ENCODE assay signal across 10 mouse cellular contexts in the genomic region with DNA sequence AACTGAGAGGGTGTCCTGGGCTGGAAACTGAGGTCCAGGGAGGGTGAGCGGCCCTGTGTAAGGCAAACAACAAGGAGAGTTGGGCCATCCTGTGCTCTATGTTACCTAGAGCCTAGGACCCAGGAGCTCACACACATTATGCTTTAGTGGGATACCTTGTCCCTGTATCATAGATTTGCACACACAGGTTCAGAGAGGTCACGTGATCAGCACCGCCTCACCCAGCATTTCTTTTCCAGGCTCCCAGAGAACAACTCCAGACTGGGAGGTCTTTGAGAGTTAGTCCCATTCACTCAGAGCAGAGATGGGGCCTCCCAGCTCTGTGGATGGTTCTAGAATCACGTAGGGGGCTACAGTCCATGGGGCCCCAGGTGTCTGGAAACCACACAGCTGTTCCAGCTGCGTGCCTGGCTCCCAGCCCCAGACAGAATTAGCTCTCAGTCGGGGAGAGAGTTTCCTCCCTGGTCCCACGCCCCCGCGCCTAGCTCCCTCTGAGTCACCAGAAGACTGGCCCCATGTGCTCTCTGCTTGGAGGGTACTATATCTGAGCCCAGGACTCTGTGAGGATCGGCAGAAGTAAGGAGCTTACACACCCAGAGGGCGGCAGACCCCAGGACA. TPM values are rescaled to one million over a fixed set of nuclear protein-coding genes. Genes with fewer than 3 reads are reported as not detected.
DNase-seq lines count a peak whose midpoint lies in the region; TF ChIP-seq lines count a peak whose summit lies in the region.
"Had no signal": no experiment of that assay in that cellular context is flagged by ENCODE, and none has a peak within 500 bp of the region (broad histone marks: within the 10 kb centered on the region; RNA-seq: fewer than 3 reads in every experiment).

No protein-coding gene starts in this region.

- no peak for TF ChIP-seq CTCF in C2C12 (IDR thresholded peaks at IDR 0.05; ENCODE audit: control insufficient read depth, insufficient read depth, insufficient read length)

- H3ac ChIP-seq in C2C12 (ENCODE audit: control insufficient read depth, insufficient read length, low read depth) = no peak overlapping the region

- no peaks in the 10 kb centered on the region for H3K27me3 ChIP-seq in C2C12 (ENCODE audit: control insufficient read depth, insufficient read depth, insufficient read length)

- DNase-seq in heart, adult 11 months = peak; percentile 97
- no peak for DNase-seq in heart, adult 8-10 months (ENCODE audit: low spot score)
- peak; percentile 66 for DNase-seq in gastrocnemius, postnatal 25 days
- DNase-seq in left cerebral cortex, postnatal 14 days (ENCODE audit: low spot score in 2 of 2) = peak; percentile 45 to 48
- no peak for DNase-seq in ovary, postnatal 36 days (ENCODE audit: low spot score)
- DNase-seq in cerebellum, adult 9-10 months = no peak
- no peak for DNase-seq in adrenal gland, adult 8-10 months

- H3K79me3 ChIP-seq in C2C12 (ENCODE audit: low read depth) = no peaks in the 10 kb centered on the region

- intact Hi-C loops in left cerebral cortex, postnatal 14 days (cut with DNase I) = no loop called here

- no peaks in the 10 kb centered on the region for H3K79me2 ChIP-seq in C2C12 (ENCODE audit: control insufficient read depth, insufficient read depth)

- no peaks in the 10 kb centered on the region for H3K36me3 ChIP-seq in C2C12 (ENCODE audit: control insufficient read depth, insufficient read depth)
- H3K36me3 ChIP-seq: hindbrain, embryonic 13.5 days; midbrain, embryonic 12.5 days had no signal

- H3K4me3 ChIP-seq in C2C12 (ENCODE audit: insufficient read depth, poor library complexity, severe bottlenecking) = no peak overlapping the region
- H3K4me3 ChIP-seq: hindbrain, embryonic 13.5 days; midbrain, embryonic 12.5 days had no signal

TF ChIP-seq in C2C12, 6 proteins besides CTCF, POLR2A, EP300 and RAD21:
- TF ChIP-seq MYOG (IDR thresholded peaks at IDR 0.05; ENCODE audit: control insufficient read depth, extremely low read depth, insufficient read length) (no peak), USF1 (IDR thresholded peaks at IDR 0.05; ENCODE audit: low read depth) (peak; percentile 82), MAX (IDR thresholded peaks at IDR 0.05) (no peak), FOSL1 (IDR thresholded peaks at IDR 0.05; ENCODE audit: insufficient read depth, low read length, poor library complexity, severe bottlenecking) (no peak)

RNA-seq across cellular contexts. Expression of a gene that starts 22.3 kb away (rescaled TPM):
- total RNA-seq in heart, adult 8-10 months (2022) = 10 to 100 TPM; 14.8 to 30.1 (median 17.9) TPM
- polyA plus RNA-seq in C2C12 (2012; fragmentation: generic; extraction: Trizol) = 1.2 TPM
- total RNA-seq in gastrocnemius, postnatal 25 days (2021) = 10 to 100 TPM; 14.6 to 15.4 TPM
- 1 to 10 TPM; 4.2 to 5.1 TPM for total RNA-seq in left cerebral cortex, postnatal 14 days (2021)
- 10 to 100 TPM; 14.2 to 27.6 (median 21.2) TPM for total RNA-seq in adrenal gland, adult 8-10 months (2022)

Comparison
In these comparisons a context has a peak if more than half of its experiments do, and no peak if none do; other contexts are left out.
1. DNase-seq: peak in heart, adult 11 months (single experiment), gastrocnemius, postnatal 25 days (single experiment) and left cerebral cortex, postnatal 14 days (2 of 2); none in heart, adult 8-10 months (single experiment), ovary, postnatal 36 days (single experiment), cerebellum, adult 9-10 months (single experiment) and adrenal gland, adult 8-10 months (single experiment).